Mouse (Mus musculus) heart, embryonic 15.5 days (tissue): Measurements from ENCODE around the gene Il21. TPM values are rescaled to one million over a fixed set of nuclear protein-coding genes. Genes with fewer than 3 reads are reported as not detected.

ENCODE experiments used
- ATAC-seq: fragments of 200-750 bp; cut with Nextera tagmentation; replicated peaks from 2 replicates; pipeline ENCODE4 v1.8.0; 2017; ENCODE audit warnings: low read depth, moderate TSS enrichment; ENCODE audit not compliant: insufficient number of reproducible peaks, insufficient read depth, low FRiP score
- H3K27ac ChIP-seq: fragments of 300-500 bp; sonication (generic); 2 replicates; pipeline ENCODE4 v1.5.1; 2015; ENCODE audit warnings: mild to moderate bottlenecking, inconsistent platforms
- H3K27me3 ChIP-seq: fragments of 300-500 bp; sonication (generic); 2 replicates; pipeline ENCODE4 v1.6.1; 2015; ENCODE audit warnings: inconsistent platforms
- H3K36me3 ChIP-seq: fragments of 300-500 bp; sonication (generic); 2 replicates; pipeline ENCODE4 v1.6.1; 2015; ENCODE audit warnings: mild to moderate bottlenecking, inconsistent platforms
- H3K4me1 ChIP-seq: fragments of 300-500 bp; sonication (generic); replicated peaks from 2 replicates; pipeline ENCODE4 v1.6.1; 2015; ENCODE audit warnings: inconsistent platforms
- H3K4me2 ChIP-seq: fragments of 300-500 bp; sonication (generic); 2 replicates; pipeline ENCODE4 v1.6.1; 2015; ENCODE audit warnings: inconsistent platforms, mild to moderate bottlenecking, moderate library complexity
- H3K4me3 ChIP-seq: fragments of 300-500 bp; sonication (generic); 2 replicates; pipeline ENCODE4 v1.5.1; 2015; ENCODE audit warnings: mild to moderate bottlenecking, inconsistent platforms
- H3K9ac ChIP-seq: fragments of 300-500 bp; sonication (generic); 2 replicates; pipeline ENCODE4 v1.6.1; 2015; ENCODE audit warnings: mild to moderate bottlenecking, inconsistent platforms
- H3K9me3 ChIP-seq: fragments of 300-500 bp; sonication (generic); replicated peaks from 2 replicates; pipeline ENCODE4 v1.6.1; 2016; ENCODE audit warnings: inconsistent platforms
- WGBS: fragments of 180-500 bp; shearing (Covaris S2); methylation state at CpG from one replicate; pipeline ENCODE4 v1.1.7; 2015; ENCODE audit warnings: mixed read lengths; 5-methylcytosine and 5-hydroxymethylcytosine counted together
- polyA plus RNA-seq: library from polyadenylated mRNA; unstranded; fragments of >200 nt; fragmentation: Nextera tagmentation; extraction: Ambion mirVana; gene quantifications from 2 replicates; pipeline ENCODE4 v1.2.1, GENCODE M21; 2015

Il21 gene
- polyA plus RNA-seq, result not detected in 2 replicates

DNA sequence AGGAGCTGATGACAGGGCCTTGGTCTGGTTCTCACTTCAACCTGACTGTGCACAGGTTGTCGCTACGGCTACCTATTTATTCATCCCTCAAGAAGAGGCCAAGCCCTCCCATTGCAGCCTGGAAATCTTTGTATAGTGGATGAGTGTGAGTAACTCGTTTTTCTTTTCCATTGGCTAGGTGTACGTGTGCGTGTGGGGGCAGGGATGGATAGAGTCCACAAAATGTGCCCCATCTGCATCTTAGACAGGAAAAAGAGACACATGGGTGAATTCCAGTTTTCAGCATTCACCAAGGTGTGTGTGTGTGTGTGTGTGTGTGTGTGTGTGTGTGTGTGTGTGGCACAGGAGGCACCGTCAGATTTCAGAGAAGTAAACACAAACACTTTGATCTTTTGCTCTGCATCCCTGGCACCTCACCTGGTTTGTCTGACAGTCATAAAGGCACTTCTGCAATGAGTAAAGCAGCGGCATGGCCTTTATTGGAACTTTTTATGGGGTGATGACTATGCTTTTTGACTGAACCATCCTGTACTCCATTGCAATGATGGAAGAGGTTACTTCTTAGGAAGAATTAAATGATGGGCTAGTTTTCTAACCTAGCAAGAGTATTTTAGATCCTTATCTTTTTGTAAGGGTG, at the start of gene Il21:
Gene Il21 (minus strand): TSS at position 51 of the 637 bp plus-strand sequence.
- H3K27me3 ChIP-seq, result no peaks in the 10 kb centered on the region
- ATAC-seq, result no peak
- no peak within 1 kb of the TSS for H3K9ac ChIP-seq
- H3K9me3 ChIP-seq, result no peaks in the 10 kb centered on the region
- no peaks in the 10 kb centered on the region for H3K36me3 ChIP-seq
- H3K4me2 ChIP-seq, result no peak within 1 kb of the TSS
- no peaks in the 10 kb centered on the region for H3K4me1 ChIP-seq
- 77% methylated on average over 7 of the region's 7 CpGs for WGBS
- H3K27ac ChIP-seq, result no peak within 1 kb of the TSS
- no peak within 1 kb of the TSS for H3K4me3 ChIP-seq

DNA sequence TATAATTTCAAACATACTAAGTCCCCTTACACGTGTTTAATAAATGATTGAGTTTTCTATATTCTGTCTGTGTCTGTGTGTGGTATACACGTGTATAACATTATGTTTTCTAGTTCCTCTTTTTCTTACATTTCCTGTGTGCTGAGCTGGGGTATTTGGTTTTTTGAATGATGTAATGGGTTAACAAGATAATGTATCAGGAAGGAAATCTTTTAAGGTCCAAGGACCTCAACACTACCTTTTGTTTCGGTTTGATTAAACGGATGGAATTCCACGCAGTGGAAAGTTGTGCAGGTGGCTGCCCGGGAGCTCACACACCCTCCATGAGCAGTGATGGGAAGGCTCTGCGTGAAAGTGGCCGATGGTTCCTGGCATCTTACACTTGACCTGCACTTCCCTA, 48.4 kb upstream of the Il21 start:
- H3K4me1 ChIP-seq, result no peaks in the 10 kb centered on the region
- no peaks in the 10 kb centered on the region for H3K36me3 ChIP-seq
- WGBS, result 65% methylated on average over 8 of the region's 8 CpGs
- H3K4me3 ChIP-seq, result no peak overlapping the region
- H3K4me2 ChIP-seq, result no peak overlapping the region
- H3K9me3 ChIP-seq, result no peaks in the 10 kb centered on the region
- no peaks in the 10 kb centered on the region for H3K27me3 ChIP-seq
- no peak overlapping the region for H3K27ac ChIP-seq
- H3K9ac ChIP-seq, result no peak overlapping the region
- no peak for ATAC-seq

DNA sequence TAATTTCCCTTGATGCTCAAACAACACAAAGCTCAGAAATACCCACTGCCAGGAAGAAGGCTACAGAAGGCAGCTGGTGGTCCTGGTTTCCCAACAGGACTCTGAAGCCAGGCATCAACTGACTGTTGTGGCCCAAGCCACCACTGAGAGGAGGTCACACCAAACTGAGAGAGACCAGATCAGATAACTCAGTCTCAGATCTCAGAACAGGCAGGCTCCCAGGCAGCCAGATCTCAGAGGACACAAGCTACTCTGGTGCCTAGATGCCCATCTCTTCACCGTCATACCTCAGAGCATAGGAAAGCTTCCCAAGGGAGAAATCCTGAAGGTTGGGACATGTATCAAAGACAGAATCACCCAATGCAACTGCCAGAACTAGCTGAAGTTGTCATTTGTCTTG, 47.8 kb upstream of the Il21 start:
- H3K36me3 ChIP-seq, result no peaks in the 10 kb centered on the region
- no peaks in the 10 kb centered on the region for H3K9me3 ChIP-seq
- no peak for ATAC-seq
- H3K4me3 ChIP-seq, result no peak overlapping the region
- no peaks in the 10 kb centered on the region for H3K27me3 ChIP-seq
- H3K4me2 ChIP-seq, result no peak overlapping the region
- H3K4me1 ChIP-seq, result no peaks in the 10 kb centered on the region
- no peak overlapping the region for H3K9ac ChIP-seq
- H3K27ac ChIP-seq, result no peak overlapping the region
- 78% methylated on average over 1 of the region's 1 CpGs for WGBS

DNA sequence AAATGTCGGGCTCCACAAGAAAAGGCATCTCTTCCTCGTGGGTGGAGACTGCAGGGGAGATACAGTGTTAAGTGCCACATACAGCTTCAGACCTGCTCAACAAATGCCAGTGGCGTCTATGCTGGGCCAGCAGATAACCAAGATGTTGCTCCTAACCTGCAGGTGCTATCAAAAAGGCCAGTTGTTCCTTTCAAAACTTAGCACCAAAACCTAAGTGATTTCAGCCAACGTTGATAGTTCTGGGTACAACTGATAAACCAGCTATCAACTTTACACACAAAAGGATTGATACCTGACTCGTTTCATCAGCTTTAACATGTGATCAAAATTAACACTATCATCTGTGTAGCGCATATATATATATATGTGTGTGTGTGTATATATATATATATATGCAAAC, 42.2 kb upstream of the Il21 start:
- H3K27me3 ChIP-seq, result no peaks in the 10 kb centered on the region
- no peak overlapping the region for H3K9ac ChIP-seq
- no peak overlapping the region for H3K4me3 ChIP-seq
- ATAC-seq, result no peak
- no peak overlapping the region for H3K27ac ChIP-seq
- no peak overlapping the region for H3K4me2 ChIP-seq
- 61% methylated on average over 6 of the region's 6 CpGs for WGBS
- no peaks in the 10 kb centered on the region for H3K36me3 ChIP-seq
- no peaks in the 10 kb centered on the region for H3K9me3 ChIP-seq
- no peaks in the 10 kb centered on the region for H3K4me1 ChIP-seq

DNA sequence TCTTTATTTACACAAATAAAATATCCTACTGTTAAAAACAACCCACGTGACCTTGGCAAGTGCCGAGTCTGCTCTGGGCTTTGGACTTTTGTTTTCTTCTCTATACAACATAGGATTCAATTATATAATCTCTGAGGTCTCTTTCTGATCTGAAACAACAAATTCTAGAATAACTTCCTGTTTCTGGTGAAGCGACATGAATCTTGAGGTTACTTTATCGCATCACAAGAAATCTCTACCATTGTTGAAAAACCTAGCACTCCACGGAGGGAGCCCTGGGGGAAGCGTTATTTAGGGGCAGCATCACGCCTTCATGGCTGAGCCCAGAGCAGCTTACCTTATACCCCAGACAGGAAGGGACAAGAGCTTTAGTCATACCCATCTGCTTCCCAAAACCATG, 40.7 kb upstream of the Il21 start:
- H3K9ac ChIP-seq, result no peak overlapping the region
- H3K4me2 ChIP-seq, result no peak overlapping the region
- H3K36me3 ChIP-seq, result no peaks in the 10 kb centered on the region
- H3K9me3 ChIP-seq, result no peaks in the 10 kb centered on the region
- no peak for ATAC-seq
- H3K4me1 ChIP-seq, result no peaks in the 10 kb centered on the region
- no peak overlapping the region for H3K27ac ChIP-seq
- H3K27me3 ChIP-seq, result no peaks in the 10 kb centered on the region
- no peak overlapping the region for H3K4me3 ChIP-seq
- WGBS, result 78% methylated on average over 7 of the region's 7 CpGs

DNA sequence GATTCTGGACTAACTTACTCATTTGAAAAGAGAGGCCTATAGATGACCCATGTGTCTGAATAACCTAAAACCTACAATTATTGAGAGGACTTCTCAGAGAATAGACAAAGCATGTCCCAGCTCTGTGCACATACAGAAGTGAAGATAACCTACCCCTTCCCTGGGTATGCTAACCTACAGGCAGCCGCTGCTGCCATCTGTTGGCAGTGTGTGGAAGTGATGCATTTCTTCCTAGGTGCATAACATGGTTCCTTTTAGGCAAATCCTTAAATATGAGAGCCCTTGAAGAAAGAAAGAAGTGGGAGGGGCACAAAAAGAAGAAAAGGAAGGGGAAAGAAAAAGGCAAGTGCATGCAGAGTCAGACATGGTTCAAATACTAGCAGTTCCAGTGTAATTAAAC, 38.8 kb upstream of the Il21 start:
- ATAC-seq, result no peak

DNA sequence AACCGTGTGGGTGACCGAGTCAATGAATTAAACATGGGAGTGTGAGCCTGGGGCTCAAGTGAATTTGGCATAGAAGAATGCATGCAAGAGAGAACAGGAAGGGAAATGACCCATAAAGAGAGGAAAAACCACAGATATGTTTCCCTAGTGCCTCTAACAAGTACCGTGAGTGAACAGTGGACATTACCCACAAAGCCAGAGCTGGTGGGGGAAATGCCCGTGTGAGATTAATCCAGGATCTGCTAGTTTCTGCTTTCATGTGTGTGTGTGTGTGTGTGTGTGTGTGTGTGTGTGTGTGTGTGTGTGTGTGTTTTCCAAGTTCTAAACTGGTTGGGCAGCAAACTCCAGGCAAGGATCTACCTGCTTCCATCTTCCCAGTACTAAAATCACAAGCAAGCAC, 37.5 kb upstream of the Il21 start:
- ATAC-seq, result no peak
- no peaks in the 10 kb centered on the region for H3K9me3 ChIP-seq
- 79% methylated on average over 4 of the region's 4 CpGs for WGBS
- no peak overlapping the region for H3K4me3 ChIP-seq
- H3K9ac ChIP-seq, result no peak overlapping the region
- H3K4me2 ChIP-seq, result no peak overlapping the region
- H3K27me3 ChIP-seq, result no peaks in the 10 kb centered on the region
- no peaks in the 10 kb centered on the region for H3K36me3 ChIP-seq
- no peaks in the 10 kb centered on the region for H3K4me1 ChIP-seq
- no peak overlapping the region for H3K27ac ChIP-seq

More for the DNA sequence above, 38.8 kb upstream of the Il21 start:
- Histone ChIP-seq H3K4me2 (no peak overlapping the region), H3K4me3 (no peak overlapping the region), H3K9ac (no peak overlapping the region), H3K27ac (no peak overlapping the region), H3K9me3 (no peaks in the 10 kb centered on the region), H3K36me3 (no peaks in the 10 kb centered on the region), H3K27me3 (no peaks in the 10 kb centered on the region), H3K4me1 (no peaks in the 10 kb centered on the region)
- WGBS, result 6% methylated on average over 1 of the region's 1 CpGs

DNA sequence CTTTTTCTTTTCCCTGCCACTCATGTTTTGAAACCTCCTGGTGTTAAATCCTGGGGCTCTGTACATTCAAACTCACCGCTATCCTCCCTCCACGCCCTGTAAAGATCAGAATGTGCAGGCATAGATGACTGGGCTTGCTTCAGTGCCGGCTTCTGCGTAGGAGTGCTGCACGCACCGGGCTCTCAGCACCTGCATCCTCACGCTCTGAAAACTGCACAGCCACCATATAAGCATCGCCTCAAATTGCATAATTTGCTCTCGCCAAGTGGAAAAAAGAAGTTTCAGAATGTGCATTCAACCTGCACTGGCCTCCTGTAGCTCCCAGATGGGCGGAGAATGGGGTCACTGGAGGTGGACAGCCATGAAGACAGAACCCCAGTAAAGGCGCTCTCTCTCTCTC, 35.9 kb upstream of the Il21 start:
- no peak for ATAC-seq
- no peaks in the 10 kb centered on the region for H3K4me1 ChIP-seq
- no peak overlapping the region for H3K9ac ChIP-seq
- H3K36me3 ChIP-seq, result no peaks in the 10 kb centered on the region
- no peak overlapping the region for H3K4me2 ChIP-seq
- WGBS, result 82% methylated on average over 11 of the region's 11 CpGs
- H3K27me3 ChIP-seq, result no peaks in the 10 kb centered on the region
- H3K9me3 ChIP-seq, result no peaks in the 10 kb centered on the region
- no peak overlapping the region for H3K27ac ChIP-seq
- no peak overlapping the region for H3K4me3 ChIP-seq

DNA sequence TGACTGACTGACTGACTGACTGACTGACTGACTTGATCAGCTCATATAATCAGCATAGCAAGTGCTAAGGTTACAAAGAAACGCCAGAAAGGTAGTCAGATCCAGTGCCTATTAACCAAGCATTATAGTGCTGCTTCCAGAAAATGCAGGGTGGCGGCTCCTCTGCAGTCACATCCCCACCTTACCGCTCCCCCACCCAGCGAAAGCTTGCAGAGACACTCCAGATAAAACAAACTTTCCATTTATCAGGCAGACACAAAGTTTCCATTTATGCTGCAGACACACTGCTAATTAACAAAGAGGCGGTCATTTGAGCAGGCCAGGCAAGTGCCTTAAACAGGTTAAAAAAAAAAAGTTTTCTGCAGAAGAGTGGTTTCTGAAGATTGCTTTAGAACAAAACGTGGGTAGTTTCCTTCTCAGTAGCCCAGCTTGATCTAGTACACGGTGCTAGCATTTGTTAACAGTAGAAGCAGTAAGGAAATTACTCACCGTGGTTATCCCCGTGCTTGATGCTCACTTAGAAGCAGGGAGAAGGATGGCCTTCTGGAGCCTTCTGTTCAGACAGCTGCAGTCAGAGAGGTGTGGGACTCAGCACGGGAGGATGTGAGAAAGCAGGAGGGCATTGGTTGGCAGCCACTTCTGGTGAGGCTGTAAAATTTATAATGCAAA, 27.0 kb upstream of the Il21 start:
- Histone ChIP-seq H3K4me2 (no peak overlapping the region), H3K27ac (no peak overlapping the region), H3K9ac (no peak overlapping the region), H3K4me3 (no peak overlapping the region), H3K36me3 (no peaks in the 10 kb centered on the region), H3K9me3 (no peaks in the 10 kb centered on the region), H3K27me3 (no peaks in the 10 kb centered on the region), H3K4me1 (no peaks in the 10 kb centered on the region)
- ATAC-seq, result no peak
- WGBS, result 44% methylated on average over 10 of the region's 10 CpGs

DNA sequence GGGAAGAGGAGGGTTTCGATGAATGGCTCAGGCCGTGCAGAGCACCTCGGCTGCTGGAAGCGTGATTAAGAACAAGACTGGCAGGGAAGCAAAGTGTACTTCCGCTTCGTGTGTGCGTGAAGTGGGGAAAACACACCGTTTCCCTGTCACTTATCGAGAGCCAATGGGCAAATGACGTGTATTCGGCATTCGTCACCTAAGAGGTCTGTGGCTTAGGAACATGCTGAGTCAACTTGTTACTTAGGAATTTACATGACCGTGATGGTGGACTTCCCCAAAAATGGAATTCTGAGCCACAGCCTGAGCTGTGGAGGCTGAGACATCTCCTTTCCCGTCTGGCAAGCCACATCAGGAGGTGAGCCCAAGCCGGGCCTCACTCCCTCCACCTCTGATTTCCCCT, 25.3 kb upstream of the Il21 start:
- Histone ChIP-seq H3K36me3 (no peaks in the 10 kb centered on the region), H3K9ac (no peak overlapping the region), H3K27me3 (no peaks in the 10 kb centered on the region), H3K4me2 (no peak overlapping the region), H3K9me3 (no peaks in the 10 kb centered on the region), H3K27ac (no peak overlapping the region), H3K4me3 (no peak overlapping the region), H3K4me1 (no peaks in the 10 kb centered on the region)
- 82% methylated on average over 15 of the region's 15 CpGs for WGBS
- no peak for ATAC-seq

DNA sequence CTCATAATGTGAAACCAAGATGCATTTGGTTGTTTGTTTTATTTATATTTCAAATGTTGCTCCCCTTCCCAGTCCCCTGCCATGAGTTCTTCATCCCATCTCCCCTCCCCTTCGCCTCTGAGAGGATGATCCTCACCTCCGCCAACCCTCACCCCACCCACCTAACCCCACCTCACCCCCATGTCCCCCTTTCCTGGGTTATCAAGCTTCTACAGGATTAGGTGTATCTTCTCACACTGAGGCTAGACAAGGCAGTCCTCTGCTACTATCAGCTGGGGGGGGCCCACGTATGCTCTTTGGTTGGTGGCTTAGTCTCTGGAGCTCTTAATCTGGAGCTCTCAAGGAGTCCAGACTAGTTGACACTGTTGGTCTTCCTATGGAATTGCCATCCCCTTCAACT, 18.5 kb upstream of the Il21 start:
- 82% methylated on average over 3 of the region's 3 CpGs for WGBS
- Histone ChIP-seq H3K36me3 (no peaks in the 10 kb centered on the region), H3K27ac (no peak overlapping the region), H3K27me3 (no peaks in the 10 kb centered on the region), H3K9me3 (no peaks in the 10 kb centered on the region), H3K4me2 (no peak overlapping the region), H3K4me3 (no peak overlapping the region), H3K4me1 (no peaks in the 10 kb centered on the region), H3K9ac (no peak overlapping the region)
- ATAC-seq, result no peak

DNA sequence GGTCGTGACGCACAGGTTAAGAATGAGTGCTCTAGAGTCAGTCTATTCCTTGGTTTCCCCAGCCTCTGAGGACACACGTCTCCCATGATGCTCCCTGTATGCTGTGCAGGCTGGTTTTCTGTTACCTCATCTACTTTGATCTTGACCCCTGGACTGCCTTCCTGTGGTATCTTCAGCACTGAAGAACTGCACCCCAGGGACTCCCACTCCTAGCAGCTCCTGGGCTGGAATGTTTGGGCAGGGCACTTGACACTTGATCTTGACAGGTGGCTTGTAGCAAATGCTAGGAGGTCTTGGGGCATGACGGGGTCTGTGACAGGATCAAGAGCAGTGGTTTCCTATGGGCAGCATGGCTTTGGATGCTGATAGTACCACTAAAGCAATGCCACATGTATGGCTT, 2.6 kb upstream of the Il21 start:
- H3K4me3 ChIP-seq, result no peak overlapping the region
- WGBS, result 61% methylated on average over 4 of the region's 4 CpGs
- no peaks in the 10 kb centered on the region for H3K36me3 ChIP-seq
- ATAC-seq, result no peak
- no peak overlapping the region for H3K9ac ChIP-seq
- no peaks in the 10 kb centered on the region for H3K4me1 ChIP-seq
- H3K27ac ChIP-seq, result no peak overlapping the region
- no peak overlapping the region for H3K4me2 ChIP-seq
- no peaks in the 10 kb centered on the region for H3K27me3 ChIP-seq
- H3K9me3 ChIP-seq, result no peaks in the 10 kb centered on the region
